Mouse (Mus musculus) myocyte (in vitro differentiated cells): ENCODE data around the gene Zfp39.

Source experiments
- CEBPB ChIP-seq: IDR thresholded peaks from 2 replicates; pipeline ENCODE4 v1.6.1; 2011; ENCODE audit warnings: mild to moderate bottlenecking, moderate library complexity; ENCODE audit not compliant: poor library complexity, insufficient read depth, severe bottlenecking
- MYOG ChIP-seq, 3 experiments: IDR thresholded peaks; one replicate each; pipeline ENCODE4 v1.6.1; 2011; ENCODE audit warnings: control low read depth in 2 of 3, low read depth in 2 of 3, mild to moderate bottlenecking in 2 of 3; ENCODE audit not compliant: insufficient read length in 2 of 3, control insufficient read depth in 1 of 3, insufficient read depth in 1 of 3
- POLR2A ChIP-seq: IDR thresholded peaks from one replicate; pipeline ENCODE4 v1.6.1; 2011; ENCODE audit warnings: low read depth, mild to moderate bottlenecking, control low read depth, moderate library complexity; ENCODE audit not compliant: insufficient read length
- USF1 ChIP-seq: IDR thresholded peaks from one replicate; pipeline ENCODE4 v1.6.1; 2011; ENCODE audit warnings: low read depth, mild to moderate bottlenecking, control low read depth, moderate library complexity

GRCm38 (mm10) chr11:58938322-58939087, 34.5 kb upstream of the Zfp39 start, which contains the start of gene Rnf187:
- peak; percentile 24 to 91 (median 75) for TF ChIP-seq MYOG (IDR thresholded peaks at IDR 0.05; ENCODE audit: control insufficient read depth in 1 of 3, insufficient read depth in 1 of 3, insufficient read length in 2 of 3, low read depth in 2 of 3)
- TF ChIP-seq USF1 = no peak
- no peak for TF ChIP-seq CEBPB
- peak; percentile 100 for TF ChIP-seq POLR2A
